Mouse (Mus musculus): ENCODE measurements around the gene Thap3.

Gene Thap3

DNA sequence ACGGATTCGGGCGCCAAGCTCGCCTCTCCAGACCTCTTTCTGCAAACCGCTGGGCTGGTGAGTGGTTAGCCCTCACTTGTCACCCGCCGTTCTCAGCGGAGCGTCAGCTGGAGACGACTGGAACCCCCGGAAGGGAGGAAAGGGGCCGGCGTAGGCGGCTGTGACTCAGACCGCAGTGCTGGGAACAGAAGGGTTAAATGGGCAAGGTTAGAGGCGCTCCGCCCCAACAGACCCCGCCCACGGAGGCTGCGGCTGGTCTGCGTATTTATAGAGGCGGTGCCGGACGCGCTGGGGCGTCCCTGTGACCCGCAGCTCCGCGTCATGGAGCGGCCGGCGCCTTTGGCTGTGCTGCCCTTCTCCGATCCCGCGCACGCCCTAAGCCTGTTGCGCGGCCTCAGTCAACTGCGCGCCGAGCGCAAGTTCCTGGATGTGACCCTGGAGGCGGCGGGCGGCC is 19.9 kb upstream of the Thap3 start, which contains the start of gene Klhl21:
Gene Klhl21, plus strand, starts transcription at position 182 of the 454 bp plus-strand sequence.
- peak; percentile 94 for DNase-seq

DNA sequence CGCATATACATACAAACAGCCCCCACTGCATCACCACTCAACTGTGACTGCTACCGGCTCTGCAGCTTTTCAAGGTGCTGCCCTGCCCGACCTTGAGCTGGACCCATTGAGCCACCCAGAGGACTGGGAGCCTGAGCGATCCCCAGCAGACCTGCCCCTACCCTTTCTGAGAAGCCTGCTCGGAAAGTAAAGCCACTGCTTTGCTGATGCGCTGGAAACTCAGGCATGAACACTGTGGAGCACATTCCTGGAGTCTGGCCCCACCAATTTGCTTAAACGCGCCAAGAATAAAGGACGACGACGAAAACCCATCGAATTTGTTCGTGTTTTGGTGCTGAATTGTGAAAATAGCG is 19.3 kb upstream of the Thap3 start:
- peak; percentile 53 for DNase-seq

DNA sequence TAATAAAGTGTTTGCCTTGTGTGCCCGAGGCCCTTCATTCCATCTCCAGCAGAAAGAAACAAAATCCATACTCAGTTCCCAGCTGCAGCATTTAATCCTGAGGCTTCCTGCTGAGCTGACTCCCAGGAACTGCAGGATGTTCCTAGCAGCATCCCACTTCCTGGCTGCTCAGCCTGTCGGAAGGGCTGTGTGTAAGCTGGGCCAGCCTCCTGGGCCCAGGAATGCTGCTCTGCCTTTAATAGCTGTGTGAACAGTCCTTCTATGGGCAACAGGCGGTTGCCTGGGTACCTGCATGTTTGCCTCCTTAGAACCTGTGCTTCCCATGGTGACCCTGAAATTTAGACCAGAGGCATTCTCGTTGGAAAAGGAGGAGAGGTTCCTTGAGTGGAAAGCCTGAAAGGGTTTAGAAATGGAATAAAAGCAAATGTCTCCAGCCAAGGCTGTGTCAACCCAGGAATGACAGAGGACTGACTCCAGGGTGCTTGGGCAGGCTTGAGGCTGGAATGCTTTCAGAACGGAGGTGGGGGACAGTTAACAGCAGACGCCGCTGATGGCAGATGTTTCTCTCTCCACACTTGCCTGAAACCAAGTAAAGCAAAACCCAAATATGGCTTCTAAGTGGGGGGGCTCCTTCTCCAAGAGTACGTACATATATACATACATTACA is 18.8 kb upstream of the Thap3 start:
- peak; percentile 70 for DNase-seq

DNA sequence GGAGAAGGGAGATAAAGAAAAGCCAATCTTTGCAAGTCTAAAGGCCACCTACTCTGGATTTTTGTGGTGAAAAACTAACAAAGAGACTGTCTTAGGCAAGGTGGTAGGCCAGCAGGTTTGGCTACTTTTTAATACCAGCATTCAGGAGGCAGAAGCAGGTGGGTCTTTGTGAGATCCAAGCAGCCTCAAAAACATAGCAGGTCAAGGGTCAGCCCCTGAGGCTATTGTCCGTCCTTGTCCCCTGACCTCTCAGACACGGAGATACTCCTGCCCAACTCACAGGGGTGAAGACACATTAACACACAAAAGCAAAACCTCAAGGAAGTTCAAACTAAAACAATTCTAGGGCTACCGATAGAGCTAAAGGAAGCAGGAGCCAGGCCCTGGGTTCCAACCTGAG is 18.0 kb upstream of the Thap3 start:
- DNase-seq: no peak

DNA sequence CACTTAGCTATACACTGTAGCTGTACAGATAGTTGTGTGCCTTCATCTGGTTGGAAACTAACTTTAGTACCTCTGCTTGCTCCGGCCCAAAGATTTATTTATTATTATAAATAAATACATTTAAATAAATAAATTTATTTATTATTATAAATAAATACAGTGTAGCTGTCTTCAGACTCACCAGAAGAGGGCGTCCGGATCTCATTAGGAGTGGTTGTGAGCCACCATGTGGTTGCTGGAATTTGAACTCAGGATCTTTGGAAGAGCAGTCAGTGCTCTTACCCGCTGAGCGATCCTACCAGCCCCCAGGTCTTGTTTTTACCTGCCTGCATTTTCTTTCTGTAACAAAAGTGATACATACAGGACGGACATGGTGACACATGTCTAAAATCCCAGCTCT is 17.3 kb upstream of the Thap3 start:
- no peak for DNase-seq

DNA sequence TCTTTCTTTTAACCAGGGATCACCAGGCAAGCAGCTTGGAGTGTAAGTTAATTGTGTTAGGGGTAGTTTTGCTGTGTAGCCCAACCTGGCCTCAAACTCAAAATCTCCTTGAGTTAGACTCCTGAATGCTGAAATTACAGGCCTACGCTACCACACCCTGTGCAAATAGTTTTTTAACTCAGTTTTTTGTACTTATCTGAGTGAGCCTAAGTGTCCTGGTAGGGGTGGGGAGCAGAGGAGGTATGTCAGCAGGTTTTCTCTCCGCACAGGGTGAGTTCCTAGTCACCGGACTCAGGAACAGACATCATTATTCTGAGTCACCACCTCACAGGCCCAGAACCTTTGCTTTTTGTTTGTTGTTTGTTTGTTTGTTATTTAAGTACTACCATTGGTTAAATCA is 13.3 kb upstream of the Thap3 start:
- DNase-seq: no peak

GRCm38 (mm10) chr4:152001335-152001734 is 12.5 kb upstream of the Thap3 start:
- no peak for DNase-seq

GRCm38 (mm10) chr4:152000906-152001305 is 12.1 kb upstream of the Thap3 start:
- no peak for DNase-seq

- no peak for DNase-seq
These were observed 10.7 kb upstream of the Thap3 start for GRCm38 (mm10) chr4:151999481-151999880.

DNA sequence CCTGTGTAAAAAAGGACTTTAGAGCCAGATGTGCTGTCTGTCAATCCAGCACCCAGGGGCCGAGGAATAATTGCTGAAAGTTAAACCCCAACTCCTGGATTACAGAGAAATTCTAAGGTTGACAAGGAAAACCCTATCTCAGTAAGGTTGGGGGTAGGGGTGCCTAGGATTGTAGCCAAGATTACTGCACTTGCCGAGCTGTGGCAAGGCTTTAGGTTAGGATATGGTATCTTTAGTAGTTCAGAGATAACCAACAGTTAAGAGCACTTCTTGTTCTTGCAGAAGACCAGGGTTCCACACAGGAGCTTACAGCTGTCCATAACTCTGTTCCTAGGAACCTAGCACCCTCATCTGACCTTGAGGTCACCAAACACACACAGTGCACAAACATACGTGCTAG is 8.9 kb upstream of the Thap3 start:
- DNase-seq: no peak

GRCm38 (mm10) chr4:151996951-151997222 is 8.1 kb upstream of the Thap3 start:
- no peak for DNase-seq

DNA sequence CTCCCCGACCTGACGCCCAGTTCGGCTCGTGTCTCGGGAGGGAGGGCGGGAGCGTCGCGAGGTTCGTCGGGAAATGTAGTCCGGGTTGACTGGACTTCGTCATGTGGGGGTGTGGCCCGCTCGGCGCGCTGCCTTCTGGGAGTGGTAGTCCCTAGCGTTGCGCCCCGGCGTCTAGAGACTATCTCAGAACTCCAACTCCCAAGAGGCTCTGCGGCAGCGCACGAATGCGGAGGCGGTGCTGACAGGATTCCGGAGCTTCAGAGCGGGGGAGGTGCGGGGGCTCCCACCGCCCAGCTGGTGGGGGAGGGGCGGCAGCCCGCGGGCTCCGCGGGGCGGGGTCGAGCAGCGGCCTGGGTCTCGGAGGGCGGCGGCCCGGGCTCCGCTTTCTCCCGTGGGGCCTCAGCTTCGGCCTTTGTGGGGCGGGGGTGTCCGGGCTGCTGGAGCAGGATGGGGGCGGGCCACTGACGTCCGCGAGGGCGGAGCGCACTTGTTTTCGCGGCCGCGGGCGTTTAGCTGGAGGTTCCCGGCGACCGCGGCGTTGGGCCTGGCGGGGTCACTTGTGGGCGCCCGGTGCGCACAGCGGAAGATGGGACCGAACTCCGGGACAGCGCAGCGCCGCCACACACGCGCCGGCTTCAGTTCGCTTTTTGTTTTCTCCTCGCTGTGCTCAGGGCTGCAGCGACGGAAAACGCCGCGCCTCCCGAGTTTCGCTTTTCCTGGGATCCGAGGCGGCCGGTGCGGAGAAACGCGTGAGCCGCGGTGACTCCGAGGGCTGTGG is 7.6 kb upstream of the Thap3 start, which contains the start of gene Phf13:
Gene Phf13, minus strand, starts transcription at position 86 of the 778 bp plus-strand sequence.
- DNase-seq: peak; percentile 99

- no peak for DNase-seq
These were observed 6.8 kb upstream of the Thap3 start for GRCm38 (mm10) chr4:151995371-151996172.

DNA sequence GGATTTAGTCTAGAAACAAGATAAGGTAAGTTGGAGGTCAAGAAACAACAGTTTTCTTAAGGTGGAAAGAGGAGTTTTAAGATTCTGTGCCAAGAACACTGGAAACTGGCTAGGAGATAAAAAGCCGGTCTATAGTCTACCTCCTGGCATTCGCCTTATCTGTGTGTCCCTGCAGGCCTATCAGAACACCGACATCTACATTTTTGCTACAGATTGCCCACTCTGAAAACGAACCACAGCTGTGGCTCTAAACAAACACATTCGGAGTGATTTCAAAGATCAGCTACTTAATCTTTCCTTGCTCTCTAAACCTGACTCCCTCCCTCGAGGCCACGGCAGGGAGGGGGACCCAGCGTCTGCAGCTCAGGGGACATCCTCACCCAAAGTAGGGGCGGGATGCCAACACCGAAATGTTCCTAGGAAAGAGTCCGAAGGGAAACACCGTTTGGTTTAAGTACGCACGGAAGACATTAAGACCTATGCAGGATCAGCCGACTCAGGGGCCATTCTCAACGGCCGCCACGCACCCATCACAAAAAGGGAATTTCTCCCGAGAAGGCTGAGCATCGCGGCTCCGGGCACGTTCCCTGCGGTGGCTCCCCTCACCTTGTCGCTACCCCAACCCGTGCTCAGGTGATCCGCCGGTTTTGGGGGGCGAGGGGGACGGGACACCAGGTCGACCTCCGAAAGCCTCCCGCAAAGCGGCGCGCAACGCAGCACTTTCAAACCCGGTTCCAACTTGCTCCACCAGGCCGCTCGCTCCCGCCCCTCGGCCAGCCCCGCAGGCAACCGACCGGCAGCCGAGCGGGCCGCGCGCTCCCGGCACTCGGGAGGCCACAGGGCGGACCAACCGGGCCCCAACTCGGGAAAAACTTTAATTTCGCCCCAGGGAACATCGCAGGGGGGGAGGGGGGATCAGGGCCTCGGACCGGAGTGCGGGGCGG is 5.7 kb upstream of the Thap3 start:
- no peak for DNase-seq

DNA sequence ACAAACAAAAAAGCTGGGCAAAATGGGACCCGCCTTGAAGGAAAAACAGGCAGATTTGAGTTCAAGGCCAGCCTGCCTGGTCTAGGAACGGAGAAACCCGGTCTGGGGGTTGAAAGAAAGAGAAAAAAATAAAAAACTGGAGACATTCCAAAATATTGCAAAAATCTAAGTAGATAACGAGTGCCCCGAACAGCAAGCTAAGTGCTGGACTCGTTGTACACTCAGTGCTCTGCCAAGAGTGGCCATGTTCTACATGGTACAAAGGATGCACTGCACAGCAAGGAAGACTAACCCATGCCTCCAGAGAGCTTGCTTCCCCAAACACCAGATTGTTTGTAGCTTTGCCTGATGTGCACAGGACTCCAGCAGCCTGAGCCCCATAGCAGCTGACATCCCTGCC is 4.2 kb upstream of the Thap3 start:
- DNase-seq: no peak

DNA sequence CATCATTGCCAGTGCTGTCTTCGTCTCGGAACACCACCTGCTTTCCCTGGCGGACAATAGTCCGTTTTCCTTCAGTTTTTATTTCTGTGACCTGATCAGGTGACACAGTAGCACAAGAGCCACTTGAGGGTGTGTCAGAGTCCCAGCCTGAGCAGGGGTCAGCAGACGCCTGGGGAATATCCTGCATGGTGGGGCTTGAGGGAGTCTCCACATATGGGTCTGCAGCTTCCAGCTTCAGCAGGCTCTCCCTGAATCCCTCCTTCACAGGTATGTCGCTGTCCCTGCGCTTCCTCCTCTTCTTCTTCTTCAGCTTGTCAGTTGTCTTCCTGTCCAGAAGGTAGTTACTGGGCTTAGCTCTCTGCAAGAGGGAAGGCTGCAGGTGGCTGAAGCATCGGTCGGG is 3.3 kb upstream of the Thap3 start:
- DNase-seq: no peak

GRCm38 (mm10) chr4:151989110-151989488 is 302 bp upstream of the Thap3 start:
- no peak for DNase-seq

- no peak for DNase-seq
These were observed 819 bp downstream of the Thap3 start for GRCm38 (mm10) chr4:151988014-151988341.

- DNase-seq: no peak
These were observed 2.1 kb downstream of the Thap3 start for GRCm38 (mm10) chr4:151986650-151987049.

- DNase-seq: no peak
These were observed 2.9 kb downstream of the Thap3 start for GRCm38 (mm10) chr4:151985886-151986285.

DNA sequence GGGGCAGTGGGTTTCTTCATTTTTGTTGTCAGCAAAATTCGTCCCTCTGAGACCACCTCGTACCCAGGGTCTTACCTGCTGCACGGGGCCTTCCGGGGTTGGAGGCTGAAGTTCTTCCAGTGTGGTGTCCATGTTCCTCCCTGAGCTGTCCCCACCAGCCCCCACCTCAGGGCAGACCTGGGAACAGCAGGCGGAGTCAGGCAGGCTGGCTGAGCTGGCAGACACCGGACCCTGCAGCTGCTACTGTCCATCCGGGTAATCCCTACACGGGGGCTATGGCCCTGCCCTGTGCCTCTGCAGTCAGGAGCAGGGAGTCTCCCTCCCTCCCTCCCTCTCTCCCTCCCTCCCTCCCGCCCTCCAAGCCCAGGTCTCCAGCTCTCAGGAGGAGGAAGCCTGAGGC is 5.2 kb downstream of the Thap3 start:
- DNase-seq: no peak

DNA sequence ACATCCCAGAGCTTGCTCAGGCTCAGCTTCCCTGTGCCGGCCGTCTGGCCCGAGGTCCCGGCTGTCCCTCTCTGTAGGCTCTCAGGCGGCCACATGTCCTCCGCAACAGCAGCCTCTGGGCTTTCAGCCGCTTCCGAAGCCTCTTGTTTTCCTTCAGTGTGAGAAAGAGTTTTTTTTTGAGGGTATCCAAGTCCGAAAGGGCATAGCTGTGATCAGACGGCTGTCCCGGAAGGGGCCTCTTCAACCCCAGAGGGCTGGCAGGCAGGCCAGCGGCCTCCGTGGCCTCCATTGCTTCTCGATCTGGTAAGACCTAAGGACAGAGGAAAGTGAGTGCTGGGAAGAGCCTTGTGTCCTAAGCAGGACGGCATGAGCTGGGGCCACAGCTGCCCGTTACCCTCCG is 5.8 kb downstream of the Thap3 start:
- no peak for DNase-seq

GRCm38 (mm10) chr4:151981363-151981762 is 7.4 kb downstream of the Thap3 start:
- peak; percentile 75 for DNase-seq

Data from kidney, adult 11 months (tissue).